Mouse (Mus musculus) subcutaneous adipose tissue, adult 2 months (tissue): ENCODE measurements around the gene Gm2012. TPM values are rescaled to one million over a fixed set of nuclear protein-coding genes. Genes with fewer than 3 reads are reported as not detected.

Source experiments
- polyA plus RNA-seq: library from polyadenylated mRNA; depleted of rRNA; stranded (reverse); fragments of >200 nt; gene quantifications from 2 replicates; pipeline ENCODE4 v1.2.3, GENCODE M21; 2012; ENCODE audit warnings: low replicate concordance; rRNA removed

Gene Gm2012
- polyA plus RNA-seq, result not detected in 2 replicates

GRCm38 (mm10) chrX:26231255-26231654, at the start of gene Gm2012:
Gene Gm2012, minus strand, starts transcription at chrX:26231355.

Other genes with a start within 250 kb of the Gm2012 start
- gene Gm5168, start 180.3 kb downstream of the Gm2012 start, polyA plus RNA-seq, result not detected in 2 replicates
- gene Gm2030, start 78.7 kb upstream of the Gm2012 start, polyA plus RNA-seq, result not detected in 2 replicates